Mouse (Mus musculus) granulocyte monocyte progenitor cell, adult 5-6 weeks (primary cell): ENCODE measurements around the gene 4930442H23Rik. TPM values are rescaled to one million over a fixed set of nuclear protein-coding genes. Genes with fewer than 3 reads are reported as not detected.
A peak's percentile ranks its signal among the peaks of the same experiment; 100 is the strongest.

Experiments
- ATAC-seq: replicated peaks from 2 replicates; pipeline ENCODE4 v1.8.0; 2016; ENCODE audit warnings: mild to moderate bottlenecking, moderate TSS enrichment, inconsistent platforms; ENCODE audit not compliant: poor library complexity, severe bottlenecking
- total RNA-seq, 2 experiments: library from RNA; stranded (forward) in 1 of 2; stranded (reverse) in 1 of 2; fragments of 200-712, 200-1000 nt in 1 of 2; fragments of >200 nt in 1 of 2; fragmentation: Nextera tagmentation in 1 of 2; gene quantifications; 2 replicates each; pipeline ENCODE4 v1.2.3; 2014 to 2017

Gene 4930442H23Rik
- total RNA-seq, 2 experiments from 2014 or later = not detected

DNA sequence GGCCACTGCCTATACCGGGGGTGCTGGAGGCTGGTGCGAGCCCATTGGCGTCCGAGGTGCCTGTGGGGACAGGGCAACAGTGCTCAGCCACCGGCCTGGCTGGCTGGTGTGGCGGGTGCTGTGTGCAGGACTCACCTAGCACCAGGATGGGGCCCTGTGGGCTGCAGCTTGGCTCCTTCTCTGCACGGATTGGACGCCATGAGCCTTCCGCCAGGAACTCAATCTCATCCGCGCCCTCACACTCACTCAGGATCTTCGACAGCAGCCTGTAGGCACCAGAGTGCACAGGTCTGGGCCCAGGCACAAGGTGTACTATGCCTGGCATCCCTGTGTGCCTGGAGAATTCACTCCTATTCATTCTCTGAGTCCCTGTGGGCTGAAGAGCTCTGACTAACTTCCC is 29.3 kb downstream of the 4930442H23Rik start:
- no peak for ATAC-seq

DNA sequence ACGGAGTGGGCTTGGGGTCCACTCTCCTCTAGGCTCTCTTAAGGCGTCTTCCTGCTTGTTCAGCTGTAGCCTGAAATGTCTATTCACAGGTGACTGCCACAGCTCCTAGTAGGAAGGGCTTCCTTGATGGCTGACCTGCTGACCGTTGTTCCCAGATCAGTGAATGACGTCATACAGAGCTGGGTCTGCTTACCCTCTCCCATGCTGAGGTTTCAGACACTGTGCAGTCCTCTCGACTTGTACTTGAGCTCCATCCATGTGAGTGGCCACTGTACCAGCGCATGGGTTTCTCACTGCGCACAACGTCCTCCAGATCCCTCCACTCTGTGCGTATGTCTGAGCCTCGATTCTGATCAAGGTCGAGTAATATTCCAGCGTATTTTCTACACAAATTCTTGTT is 31.0 kb downstream of the 4930442H23Rik start:
- no peak for ATAC-seq

DNA sequence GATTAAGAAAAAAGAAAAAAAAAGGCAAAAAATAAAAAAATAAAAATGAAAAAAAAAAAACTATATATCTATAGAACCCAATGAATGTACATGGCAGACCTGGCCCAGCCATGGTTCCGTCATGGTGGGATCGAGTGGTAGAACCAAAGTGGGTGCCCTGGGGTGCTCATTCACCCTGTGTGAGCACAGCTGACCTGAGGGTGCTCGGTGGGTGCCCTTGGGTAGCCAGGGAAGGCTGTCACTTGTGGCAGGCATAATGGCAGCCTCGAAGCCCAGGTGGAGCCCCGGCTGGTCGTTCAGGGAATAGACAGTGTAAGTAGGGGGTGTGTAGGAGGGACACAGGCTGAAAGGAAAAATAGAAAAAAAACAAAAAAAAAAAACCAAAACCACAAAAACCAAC is 32.4 kb downstream of the 4930442H23Rik start:
- no peak for ATAC-seq

GRCm38 (mm10) chr10:81146296-81146695 is 37.4 kb downstream of the 4930442H23Rik start:
- ATAC-seq = peak; percentile 38

DNA sequence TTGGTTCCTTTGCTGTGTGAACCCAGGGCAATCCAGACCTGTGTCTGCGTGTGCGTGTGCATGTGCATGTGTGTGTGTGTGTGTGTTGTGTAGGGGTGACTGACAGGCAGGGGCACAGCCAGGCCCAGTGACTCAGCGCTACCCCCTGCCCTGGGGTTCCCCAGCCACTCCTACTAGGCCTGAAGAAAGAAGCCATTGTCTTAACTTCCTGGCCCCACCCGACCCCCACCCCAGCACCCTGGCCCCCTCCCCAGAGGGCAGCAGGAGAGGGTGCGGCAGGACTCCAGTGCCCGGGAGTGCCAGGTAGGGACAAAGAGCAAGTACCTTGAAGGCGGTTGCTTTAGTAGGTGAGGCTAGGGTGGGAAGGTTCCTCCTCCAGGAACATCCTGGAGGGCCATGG is 37.9 kb downstream of the 4930442H23Rik start:
- ATAC-seq = no peak

- no peak for ATAC-seq
These were observed 38.3 kb downstream of the 4930442H23Rik start for GRCm38 (mm10) chr10:81145307-81145706.

GRCm38 (mm10) chr10:81144667-81145066 is 39.0 kb downstream of the 4930442H23Rik start:
- ATAC-seq = no peak

DNA sequence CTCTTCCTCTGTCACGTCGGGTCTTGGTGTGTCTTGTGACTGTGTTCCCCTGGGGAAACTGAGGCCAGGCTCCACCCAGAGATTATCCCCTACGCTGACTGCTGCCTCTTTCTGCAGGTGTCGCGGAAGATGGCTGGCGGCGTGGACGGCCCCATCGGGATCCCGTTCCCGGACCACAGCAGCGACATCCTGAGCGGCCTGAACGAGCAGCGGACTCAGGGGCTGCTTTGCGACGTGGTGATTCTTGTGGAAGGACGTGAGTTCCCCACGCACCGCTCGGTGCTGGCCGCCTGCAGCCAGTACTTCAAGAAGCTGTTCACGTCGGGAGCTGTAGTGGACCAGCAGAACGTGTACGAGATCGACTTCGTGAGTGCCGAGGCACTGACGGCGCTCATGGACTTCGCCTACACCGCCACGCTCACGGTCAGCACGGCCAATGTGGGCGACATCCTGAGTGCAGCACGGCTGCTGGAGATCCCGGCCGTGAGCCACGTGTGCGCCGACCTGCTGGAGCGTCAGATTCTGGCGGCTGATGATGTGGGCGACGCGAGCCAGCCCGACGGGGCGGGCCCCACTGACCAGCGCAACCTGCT is 39.7 kb downstream of the 4930442H23Rik start:
- ATAC-seq = no peak

DNA sequence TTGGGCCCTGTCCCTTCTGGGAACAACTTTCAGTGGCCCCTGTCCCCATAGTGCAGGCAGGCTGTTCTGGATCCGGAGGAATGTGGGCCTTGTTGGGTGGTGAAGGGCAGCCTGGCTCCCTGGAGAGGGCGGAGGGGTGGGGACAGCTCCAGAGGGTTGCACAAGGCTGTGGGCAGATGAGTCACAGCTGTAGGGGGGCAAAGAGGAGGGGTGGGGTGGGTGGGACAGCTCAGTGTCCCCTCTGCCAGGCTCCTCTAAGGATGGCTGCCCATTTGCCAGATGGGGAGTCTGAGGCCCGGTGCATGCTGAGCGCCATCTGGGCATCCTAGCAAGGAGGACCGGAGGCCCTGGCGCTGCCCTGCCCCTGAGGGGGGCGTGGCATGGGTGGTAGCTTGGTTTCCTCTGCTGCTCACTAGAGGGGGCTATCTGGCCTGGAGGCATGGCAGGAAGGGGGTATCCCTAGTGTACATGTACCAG is 40.5 kb downstream of the 4930442H23Rik start:
- peak; percentile 49 for ATAC-seq

GRCm38 (mm10) chr10:81142551-81142981 is 41.1 kb downstream of the 4930442H23Rik start:
- ATAC-seq = peak; percentile 25

DNA sequence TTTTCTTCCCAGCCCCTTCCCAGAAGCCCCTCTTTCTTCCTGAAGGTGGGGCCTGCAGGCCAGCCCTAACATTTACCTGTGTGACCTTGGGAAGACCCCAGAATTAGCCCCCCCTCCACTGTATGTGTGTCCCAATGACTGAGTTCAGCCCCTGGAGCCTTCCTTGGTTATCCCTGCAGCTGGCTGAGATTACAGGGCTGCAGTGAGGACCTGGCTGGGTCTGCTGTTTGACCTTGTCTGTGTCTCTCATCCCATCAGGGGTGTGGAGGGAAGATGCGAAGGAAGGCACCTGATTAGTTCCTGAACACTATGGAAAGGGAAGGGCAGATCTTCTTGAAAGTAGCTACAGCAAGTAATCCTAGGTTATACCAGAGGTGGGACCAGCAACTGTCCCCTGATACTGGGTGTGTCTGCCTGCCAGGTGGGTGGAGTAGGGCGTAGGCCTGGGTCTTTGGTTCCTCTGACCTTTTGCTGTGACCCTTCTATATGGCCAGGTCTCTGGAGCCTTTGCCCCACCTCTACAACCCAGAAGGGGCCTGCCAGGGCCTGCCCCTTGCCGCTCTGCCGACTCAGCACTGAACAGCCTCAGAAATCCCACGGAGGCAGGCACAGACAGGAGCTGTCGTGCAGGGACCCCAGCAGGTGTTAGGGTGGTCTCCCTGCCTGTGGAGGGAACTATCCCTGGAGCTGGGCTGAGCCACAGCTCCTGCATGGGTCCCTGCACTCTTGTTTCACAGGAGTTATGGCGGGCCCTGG is 42.0 kb downstream of the 4930442H23Rik start:
- no peak for ATAC-seq

DNA sequence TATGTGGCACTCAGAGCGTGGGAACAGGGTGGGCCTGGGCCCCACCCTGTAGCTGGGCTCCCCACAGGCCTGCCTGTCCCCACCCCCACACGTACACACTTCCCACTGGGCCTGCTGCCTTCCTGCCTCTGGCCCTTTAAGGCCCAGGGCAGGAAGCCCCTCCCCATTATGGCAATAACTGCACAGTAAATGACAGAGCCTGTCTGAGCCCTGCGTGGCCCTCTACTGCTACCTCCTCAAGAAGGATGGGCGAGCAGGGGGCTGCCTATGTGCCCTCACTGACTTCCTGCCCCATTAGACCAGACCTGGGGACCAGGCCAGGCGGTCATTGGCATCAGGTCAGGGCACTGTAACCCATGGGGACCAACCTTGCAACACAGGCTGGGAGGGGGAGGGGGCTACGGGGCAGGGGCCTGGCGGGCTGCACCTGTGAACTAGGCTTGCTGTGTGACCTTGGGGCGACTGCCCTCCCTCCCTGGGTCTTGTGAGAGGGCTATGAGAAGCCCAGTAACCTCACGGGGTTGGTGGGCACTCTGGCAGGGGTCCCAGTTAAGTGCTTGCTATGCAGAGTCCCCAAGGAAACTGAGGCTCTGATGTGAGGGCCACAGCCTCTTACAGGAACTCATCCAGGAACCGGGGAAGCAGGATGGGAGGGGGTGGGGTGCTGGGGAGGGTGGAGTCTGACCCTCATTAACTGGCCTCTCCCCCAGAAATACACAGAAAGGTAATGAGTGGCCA is 42.8 kb downstream of the 4930442H23Rik start:
- ATAC-seq = no peak

- no peak for ATAC-seq
These were observed 43.6 kb downstream of the 4930442H23Rik start for GRCm38 (mm10) chr10:81140005-81140404.

DNA sequence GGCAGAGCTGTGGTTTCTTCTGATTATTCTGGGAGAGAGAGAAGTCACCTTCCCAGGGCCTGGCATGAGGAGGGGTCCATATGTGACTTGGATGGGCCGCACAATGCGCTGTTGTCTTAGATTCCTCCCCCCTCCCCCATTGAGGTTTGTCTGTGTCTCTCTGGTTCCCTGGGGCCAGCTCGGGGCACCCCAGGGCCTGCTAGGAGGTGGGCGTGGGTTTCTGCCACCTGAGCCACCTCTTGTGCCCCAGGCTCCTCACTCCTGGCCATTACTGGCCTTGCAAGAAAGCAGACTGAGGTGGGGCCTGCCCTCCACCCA is 44.2 kb downstream of the 4930442H23Rik start:
- no peak for ATAC-seq

- ATAC-seq = no peak
These were observed 44.7 kb downstream of the 4930442H23Rik start for GRCm38 (mm10) chr10:81138821-81139528.

- peak; percentile 12 for ATAC-seq
These were observed 45.4 kb downstream of the 4930442H23Rik start for GRCm38 (mm10) chr10:81138131-81138782.

- ATAC-seq = peak; percentile 63
These were observed 46.2 kb downstream of the 4930442H23Rik start for GRCm38 (mm10) chr10:81137252-81138130.

GRCm38 (mm10) chr10:81136706-81137231 is 46.9 kb downstream of the 4930442H23Rik start:
- no peak for ATAC-seq
